Mouse (Mus musculus) testis, adult 2 months (tissue): ENCODE results near the gene Grip1.

Experiments used
- CTCF ChIP-seq: fragments of 200-500 bp; IDR thresholded peaks from 2 replicates; pipeline ENCODE4 v1.5.1; 2012; ENCODE audit warnings: low read depth, mild to moderate bottlenecking, inconsistent platforms, low read length, moderate library complexity; ENCODE audit not compliant: control insufficient read depth, insufficient read depth, insufficient replicate concordance
- POLR2A ChIP-seq: fragments of 200-500 bp; IDR thresholded peaks from 2 replicates; pipeline ENCODE4 v1.6.1; 2012; ENCODE audit warnings: low read depth, mild to moderate bottlenecking, inconsistent platforms, low read length, moderate library complexity; ENCODE audit not compliant: control insufficient read depth

DNA sequence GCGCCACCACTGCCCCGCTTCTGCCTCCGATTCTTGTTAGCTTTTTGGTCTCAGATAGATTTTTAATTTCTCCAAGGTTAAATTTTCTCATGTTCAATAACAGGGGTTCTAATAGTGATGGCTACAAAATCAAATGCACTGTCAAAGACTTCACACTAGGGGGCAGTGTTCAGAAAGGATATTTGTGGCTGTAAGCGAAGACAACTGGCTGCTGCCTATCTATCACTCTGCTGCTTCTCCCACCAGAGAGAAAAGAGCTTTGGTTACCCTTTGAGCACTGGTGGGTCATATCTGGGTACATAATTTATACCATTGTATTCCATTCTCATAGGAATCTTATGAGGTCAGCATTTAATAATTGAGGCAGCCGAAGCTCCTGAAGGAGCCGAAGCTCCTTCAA is 431.9 kb downstream of the Grip1 start:
- TF ChIP-seq CTCF = no peak
- no peak for TF ChIP-seq POLR2A
